Mouse (Mus musculus): ENCODE measurements around the gene Slc35c1.

The Slc35c1 gene

DNA sequence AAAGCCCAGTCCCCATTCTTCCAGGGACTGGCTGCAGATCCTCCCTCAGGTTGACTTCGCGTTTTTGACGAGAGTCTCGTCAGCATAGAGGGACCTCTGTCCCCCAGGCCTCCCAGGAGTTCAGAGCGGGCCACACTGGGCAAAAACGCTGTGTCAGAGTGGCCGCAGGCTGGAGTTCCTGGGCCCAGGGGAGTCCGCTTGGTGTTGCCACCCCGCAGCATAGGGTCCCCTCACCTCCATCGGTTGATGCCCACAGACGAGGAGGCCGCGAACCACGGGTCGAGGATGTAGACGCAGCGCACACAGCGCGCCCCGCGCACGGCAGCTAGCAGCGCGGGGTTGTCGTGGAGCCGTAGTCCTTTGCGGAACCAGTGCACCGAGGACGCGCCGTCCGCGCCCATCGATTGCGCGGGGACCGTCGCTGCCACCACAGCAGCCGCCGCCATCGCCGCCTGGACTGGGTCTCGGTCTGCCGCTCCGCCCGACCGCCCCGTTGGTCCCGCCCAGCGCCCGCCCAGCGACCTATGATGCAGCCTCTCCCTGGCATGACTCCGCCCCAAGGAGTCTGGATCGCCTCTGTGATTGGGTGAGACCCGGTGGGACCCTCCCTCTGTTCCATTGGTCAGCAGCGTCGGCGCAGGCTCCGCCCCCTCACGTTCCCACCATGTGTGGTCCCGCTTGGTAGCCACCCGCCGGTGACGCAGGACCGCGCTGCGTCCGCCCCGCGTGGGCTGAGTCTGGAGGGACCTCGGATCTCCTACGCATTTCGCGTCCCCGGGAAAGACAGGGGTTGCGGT, 26.6 kb downstream of the Slc35c1 start, which contains the start of gene Cry2:
Gene Cry2, minus strand, starts transcription at position 466 of the 797 bp plus-strand sequence.
- peak; percentile 99 for DNase-seq

DNA sequence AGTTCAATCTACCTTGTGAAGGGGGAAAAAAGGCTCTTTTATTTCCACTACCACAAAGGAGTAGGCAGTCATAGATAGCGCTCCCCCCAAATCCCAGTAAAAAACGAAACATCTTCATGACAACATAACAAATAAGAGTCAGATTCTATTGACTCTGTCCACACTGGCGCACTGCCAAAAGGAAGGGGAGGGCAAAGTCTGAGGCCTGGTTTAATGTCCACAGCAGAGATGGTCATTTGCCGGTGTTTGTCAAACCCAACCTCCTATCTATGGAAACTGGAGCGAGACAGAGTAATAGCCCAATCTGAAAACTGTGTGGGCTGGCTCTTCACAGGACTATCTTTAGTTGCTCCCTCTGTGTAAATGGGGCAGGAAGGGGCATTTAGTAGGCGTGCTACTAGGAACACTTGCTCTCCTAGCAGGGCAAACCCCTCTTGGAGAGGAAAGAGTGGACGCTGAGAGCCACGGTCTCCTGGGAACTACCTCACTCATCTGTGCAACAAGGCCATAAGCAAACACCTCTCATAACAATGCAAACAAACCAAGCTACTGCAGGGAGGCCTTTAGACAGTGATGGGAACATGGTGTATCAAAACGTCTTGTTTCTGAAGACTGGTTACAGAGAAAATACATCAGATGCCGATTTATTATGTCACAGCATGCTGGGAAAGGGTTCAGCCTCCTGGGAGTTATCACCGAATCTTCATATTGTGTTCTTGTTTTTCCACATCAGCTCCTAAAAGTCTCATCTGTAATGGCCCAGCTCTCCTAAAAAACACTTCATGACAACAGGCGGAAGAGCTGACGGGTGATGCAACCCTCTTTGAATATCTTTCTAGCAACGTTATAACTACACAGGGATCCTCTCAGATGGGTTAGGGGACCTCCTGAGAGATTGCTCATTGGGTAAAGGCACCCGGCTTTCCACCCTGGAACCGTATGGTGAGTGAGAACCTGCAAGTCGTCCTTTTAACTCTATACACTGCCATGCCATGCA, 27.7 kb downstream of the Slc35c1 start:
- DNase-seq, result no peak

DNA sequence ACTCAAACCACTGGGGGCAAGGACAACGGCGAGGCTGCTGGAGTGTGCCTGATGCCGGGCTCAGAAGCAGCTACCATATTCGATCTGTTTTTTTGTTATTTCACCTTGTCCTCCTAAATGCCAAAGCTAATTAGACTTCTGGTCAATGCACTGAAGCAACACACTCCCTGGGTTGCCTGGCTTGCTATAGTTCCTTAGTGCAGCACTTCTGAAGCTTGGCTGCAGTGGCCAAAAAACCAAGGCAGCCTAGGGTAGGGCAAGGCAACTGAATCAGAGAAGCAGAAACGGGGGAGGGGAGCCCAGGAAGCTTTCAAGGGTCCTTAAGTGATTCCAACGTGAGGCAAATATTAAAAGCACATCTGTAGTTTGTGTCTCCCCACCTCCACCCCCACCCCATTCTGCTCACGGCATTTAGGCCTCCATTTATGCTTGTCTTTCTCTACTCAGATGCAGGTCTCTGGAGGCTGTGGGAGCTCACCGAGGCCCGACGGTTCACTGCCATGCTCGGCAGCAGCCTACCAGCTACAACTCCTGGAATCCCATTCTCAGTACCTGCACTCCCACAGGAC, 28.6 kb downstream of the Slc35c1 start:
- DNase-seq, result no peak

DNA sequence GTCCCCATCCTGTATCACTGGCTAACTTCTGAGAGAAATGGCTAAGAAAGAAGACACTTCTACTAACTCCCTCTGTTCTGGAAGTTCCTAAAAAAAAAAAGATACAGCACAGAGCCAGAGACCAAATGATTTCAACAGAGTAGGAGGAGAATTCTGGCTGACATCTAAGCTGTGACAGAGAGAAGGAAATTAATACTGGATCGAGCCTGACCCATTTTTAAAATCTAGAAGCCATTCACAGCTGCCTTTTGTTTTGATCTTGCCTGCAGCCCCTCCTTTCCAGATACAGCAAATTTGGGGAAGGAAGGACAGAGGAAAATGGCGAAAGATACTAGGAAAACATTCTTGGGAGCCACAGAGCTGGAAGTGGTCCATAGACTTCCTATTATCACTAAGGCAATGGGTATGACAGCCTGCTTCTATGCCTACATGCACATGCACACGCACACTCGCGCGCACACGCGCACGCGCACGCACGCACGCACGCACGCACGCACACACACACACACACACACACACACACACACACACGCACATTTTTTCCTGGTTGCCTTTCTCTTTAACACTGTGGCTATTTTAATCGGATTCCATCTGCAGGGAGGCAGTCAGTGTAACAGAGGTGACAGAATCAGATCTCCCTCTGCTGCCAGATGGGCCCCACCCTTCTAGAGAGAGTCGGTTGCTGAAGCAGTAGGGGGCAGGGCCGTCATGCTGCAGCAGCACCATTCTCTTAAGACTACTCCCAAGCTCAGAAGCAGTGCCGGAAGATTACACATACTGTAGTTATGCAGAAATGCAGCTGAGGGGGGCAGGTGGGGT, 29.4 kb downstream of the Slc35c1 start:
- DNase-seq, result no peak

DNA sequence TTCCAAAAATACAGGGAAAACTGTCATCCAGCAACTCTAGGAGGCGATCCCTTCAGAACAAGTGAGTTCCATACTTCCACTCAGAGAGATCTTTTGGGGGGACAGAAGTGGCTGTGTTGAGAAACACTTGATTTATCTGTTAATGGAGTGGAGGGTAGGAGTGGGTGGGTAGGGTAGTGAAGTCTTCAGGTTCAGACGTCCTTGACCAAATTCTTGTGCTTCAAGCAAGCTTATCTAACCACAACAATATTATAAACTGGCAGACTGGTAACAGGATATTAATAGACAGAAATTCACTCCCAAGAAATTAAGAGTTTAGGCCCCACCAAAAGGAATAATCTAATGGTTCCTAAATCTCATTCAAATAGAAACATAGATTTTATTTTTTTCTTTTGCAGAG, 30.2 kb downstream of the Slc35c1 start:
- DNase-seq, result no peak

DNA sequence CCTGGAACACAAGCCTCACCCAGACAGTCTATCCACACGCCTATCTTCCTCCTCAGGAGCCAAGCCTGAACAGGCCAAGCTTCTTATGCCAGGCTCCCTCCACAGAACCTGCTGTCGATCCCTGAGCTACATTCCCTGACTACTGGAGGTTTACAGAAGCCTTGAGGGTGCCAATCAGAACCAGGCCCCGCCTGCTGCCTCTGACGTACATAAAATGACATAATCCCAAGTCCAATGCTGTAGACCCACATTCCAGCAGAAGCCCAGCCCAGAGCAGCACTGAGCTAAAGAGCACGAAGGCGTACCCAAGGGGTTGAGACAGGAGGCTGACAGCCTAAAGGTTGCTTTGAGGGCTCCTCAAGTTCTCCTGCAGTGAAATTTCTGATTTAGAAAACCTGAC, 32.5 kb downstream of the Slc35c1 start:
- DNase-seq, result peak; percentile 87

DNA sequence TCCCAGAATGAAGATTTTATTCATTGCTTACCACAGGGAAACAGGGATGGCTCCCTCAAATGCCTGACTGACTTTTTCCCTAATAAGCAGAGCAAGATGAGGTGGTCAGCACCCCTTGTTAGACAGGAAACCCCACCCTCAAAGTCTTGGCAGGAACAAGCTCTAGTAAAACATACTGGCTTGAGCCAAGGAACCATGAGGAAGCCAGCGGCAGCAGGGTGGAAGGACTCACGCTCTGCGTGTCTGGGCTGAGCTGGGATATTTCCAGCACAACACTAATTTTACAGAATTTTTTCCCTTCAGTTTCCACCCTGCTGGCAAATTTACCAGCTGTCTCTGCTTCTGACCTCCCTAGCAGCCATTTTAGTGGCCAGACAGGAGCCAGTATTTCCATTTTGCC, 33.9 kb downstream of the Slc35c1 start:
- DNase-seq, result no peak

DNA sequence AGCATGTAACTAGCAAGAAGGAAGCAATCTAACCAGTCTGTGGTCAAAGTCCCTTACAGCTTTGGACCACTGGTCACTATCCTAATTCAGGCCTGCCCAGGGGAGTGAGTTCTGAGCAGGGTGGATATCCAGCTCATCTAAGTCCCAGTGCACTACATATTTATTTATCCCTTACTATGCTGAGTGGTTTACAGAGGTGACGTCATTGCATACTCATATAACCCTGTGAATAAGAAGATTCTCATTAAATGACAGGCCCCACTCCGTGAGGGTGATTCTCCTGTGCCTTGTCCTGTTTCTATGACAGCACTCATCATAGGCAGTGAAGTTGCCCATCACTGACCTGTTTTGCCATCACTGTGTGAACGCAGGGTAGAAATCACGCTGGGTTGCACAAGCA, 35.0 kb downstream of the Slc35c1 start:
- DNase-seq, result no peak

DNA sequence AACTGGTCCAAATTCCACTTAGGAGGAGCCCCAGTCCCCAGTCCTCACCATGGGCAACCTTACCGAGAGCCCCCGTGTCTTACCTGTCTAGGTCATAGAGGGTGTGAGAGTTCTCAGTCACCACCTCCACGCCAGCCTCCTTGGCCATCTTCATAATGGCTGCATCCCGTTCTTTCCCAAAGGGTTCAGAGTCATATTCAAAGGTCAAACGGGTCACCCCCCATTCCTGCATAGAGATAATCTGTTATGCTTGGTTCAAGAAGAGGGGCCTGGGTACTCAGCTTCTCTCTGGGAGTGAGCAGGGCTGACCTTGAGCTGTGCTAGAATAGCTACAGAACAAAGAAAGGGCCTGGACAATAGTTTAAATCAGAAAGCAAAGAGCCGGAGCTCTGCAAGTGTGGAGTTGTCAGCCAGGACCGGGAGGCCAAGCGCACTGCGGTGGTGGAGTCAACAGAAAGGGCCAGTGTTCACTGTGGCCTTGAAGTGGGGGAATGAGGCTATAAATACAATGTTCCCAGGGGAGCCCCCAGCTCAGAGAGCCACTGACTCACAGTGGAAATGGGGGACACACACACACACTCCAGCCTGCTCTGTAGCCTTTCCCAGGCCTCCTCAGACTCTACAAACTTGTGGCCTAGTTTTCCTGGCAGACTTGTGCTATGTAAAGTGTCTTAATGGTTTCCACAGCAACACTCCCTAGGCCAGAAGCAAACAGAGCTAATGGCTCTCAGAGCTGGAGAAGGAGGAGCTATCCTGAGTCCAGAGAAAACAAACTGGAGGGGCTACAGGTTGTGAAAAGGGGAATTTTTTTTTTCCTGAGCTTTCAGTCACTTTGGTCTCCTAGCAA, 35.7 kb downstream of the Slc35c1 start:
- no peak for DNase-seq

DNA sequence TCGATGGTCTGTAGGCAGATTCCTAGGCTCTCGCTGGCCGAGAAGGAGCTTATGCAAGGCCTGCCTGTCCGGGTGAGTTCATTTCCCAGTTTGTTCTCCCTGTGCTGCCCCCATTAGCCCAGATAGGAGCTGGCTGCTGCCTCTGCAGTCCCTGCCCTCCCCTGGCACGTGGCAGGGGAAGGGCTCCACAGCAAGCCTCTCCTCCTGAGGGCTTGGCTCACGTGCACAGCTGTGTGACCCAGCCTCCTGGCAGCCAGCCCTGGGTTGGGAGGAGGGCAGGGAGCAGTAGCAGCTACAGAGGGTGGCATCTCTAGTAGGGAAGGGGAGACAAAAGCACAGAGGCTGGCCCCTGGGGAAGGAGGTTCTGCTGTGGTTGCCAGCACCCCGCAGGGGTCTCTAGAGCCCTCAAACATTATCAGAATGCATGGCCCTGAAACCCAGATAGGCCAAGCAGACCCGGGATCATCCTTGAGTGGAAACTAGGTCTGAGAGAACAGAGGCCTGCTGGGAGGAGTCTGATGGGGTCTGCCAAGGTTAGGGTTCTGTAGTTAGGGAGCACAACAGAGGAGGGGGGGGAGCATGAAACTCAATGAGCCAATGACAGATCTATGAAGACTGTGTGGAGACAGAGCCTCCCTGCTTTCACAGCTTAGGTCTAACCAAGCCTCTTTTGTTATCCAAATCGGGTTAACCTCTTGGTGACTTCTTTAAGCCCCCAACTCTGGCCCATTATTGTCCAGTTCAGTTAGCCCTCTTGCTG, 36.5 kb downstream of the Slc35c1 start:
- DNase-seq, result peak; percentile 87

DNA sequence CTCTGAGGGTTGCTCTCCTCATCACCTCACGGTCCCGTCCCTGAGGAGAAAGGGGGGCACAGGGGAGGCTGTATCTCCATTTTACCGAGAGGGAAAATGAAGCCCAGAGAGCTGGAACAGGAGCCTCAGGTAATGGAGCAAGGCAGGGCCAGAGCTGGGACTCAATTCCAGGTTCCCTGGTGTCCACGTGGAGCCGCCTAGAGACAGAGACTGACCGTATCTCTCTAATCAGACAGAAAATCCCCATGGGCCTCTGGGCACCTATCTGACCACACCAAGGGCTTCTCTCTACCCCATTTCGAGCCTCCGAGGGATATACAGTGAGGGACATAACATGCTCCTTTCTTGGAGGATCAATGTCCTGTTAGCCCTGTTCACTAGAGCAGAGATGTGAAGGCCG, 37.2 kb downstream of the Slc35c1 start:
- DNase-seq, result no peak

DNA sequence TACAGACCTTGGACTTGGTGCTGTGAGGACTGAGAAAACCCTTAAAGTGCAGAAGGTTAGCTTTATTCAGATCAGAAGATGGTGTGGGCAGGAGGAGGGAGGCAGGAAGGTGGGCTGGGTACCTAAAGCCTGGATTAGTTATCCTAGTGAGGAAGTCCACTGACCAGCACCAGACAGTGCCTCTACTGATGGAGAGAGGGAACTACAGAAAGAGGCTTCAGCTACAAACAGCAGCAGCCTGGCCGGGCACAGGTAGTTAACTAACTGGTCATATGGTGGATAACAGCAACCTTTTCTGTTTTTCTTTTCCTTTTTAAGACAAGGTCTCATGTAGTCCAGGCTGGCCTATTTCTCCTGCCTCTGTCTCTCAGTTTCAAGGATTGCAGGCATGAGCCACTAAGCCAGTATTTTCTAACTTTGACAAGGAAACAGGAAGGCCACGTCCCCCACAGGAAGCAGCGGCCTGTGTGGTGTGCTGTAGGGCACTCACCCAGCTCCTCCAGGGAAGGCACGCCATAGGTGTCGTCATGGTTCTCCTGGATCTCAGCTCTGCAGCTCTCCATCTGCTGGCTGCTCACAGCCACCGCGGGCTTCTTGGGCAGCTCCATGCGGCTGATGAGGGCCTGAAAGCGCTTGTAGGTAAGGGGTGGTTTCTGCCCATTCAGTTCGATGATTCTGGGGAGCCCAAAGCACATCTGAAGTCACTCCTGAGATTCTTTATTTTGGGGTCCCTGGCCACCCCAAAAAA, 37.8 kb downstream of the Slc35c1 start:
- no peak for DNase-seq

DNA sequence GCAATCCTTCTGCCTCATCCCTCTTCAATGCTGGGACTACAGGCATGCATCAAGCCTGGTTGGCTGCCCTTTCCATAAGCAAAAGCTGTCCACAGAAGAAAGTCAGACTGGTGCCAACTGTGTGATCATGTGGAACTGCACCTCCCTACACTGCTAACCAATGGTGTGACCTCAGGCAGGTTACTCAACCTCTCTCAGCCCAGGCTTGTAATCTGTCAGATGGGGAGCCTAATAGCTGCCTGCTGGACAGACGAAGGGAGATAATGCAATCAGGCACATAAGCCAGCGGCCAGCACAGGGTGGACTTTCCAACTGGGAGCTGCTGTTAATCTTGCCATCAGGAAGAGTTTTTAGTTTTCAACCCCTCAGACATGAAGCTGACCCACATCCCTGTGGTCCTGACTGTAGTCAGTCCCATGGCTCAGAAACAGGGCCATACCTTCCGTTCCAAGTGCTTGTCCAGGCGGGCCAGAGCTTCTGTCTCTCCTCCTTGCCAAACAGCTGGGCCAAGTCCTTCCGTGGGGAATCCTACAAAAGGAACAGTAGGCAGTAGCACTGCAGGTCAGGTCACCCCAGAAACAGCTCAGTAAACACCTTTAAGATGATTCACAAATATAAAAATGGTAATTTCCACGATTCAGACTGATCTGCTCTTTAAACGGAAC, 38.5 kb downstream of the Slc35c1 start:
- DNase-seq, result no peak

DNA sequence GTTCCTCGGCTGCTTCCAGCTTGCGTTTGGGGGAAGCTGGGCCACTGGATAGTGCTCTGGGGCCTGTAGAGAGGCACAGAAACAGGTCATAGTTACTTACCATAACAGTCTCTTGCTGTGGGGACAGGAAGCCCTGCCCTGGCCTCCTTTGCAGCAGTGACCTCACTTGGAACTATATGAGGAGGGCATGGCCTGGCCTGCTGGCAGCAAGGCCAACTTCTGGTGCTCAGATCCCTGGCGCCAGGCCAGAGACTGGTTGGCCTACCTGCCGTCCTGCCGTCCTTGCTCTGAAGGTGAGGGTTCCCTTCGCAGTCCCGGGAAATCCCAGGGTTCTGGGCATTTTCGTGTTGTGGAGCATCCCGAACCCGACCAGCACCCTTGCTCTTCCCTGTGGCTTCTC, 48.6 kb downstream of the Slc35c1 start:
- peak; percentile 75 for DNase-seq

DNA sequence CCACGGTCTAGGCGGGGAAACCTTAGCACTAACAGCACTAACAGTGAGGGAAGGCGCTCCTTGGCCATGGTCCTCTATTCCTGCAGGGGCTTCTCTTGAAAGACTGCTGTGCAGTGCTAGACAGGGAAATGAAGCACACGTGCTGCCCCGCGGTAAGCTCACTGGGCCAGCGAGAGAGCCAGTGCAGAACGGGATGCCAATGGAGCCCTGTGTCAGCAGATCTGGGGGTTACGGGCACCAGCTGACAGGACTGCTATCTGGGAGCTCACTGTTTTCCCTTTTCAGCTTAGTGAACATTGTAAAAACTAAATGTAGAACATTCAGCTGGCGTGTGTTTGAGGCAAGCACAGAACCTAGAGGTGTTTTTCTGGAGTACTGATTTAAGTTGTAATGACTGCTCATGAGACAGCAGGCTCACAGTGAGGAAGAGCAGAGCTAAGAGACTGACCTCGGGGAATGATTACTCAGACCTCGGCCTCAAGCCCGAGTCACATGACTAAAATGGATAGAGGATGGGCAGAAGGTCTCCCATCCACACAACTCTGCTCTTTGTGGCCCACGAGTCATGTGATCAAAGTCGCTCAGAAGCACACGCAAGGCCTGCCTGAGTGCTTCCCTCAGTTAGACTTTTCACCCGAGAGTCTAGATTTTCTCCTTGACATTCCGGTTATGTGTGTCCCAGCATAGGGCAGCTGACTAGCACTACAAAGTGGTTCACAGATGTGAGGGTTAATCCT, 51.9 kb downstream of the Slc35c1 start:
- no peak for DNase-seq

DNA sequence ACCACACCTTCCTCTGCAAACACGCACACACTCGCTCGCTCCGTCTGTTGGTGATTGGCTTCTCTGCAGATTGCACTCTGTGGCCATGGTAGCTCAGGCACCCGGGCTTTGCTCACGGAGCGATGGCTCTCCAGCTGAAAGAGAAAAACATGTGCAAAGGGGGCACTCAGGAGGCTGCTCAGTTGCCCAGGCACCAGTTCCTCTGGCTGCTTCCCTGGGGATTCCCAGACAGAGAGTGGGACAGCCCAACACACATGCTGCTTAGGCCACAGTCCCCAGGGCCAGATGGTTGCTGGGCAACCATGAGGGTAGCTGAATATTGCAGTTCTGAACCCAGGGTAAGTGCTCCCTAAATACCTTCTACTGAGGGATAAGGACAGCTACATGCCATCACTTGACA, 54.7 kb downstream of the Slc35c1 start:
- peak; percentile 24 for DNase-seq

DNA sequence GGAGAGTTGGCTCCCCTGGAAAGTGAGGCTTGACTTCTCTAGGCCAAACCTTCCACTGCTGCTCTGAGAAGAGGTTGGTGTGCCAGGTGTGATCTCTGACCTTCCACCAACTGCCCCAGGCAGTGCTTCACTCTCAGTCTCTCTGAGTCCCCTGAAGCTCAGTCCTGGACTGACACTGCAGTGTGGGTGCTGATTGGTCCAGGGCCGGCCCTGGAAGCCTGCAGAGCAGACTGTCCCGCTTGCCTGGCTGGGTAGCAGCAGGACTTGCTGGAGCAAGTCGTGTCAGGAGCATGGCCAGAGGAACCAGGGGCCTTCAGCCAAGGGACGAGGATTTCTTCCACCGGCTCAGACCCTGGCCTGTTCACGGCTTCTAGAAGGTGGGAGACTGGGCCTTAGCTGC, 55.6 kb downstream of the Slc35c1 start:
- DNase-seq, result peak; percentile 31

DNA sequence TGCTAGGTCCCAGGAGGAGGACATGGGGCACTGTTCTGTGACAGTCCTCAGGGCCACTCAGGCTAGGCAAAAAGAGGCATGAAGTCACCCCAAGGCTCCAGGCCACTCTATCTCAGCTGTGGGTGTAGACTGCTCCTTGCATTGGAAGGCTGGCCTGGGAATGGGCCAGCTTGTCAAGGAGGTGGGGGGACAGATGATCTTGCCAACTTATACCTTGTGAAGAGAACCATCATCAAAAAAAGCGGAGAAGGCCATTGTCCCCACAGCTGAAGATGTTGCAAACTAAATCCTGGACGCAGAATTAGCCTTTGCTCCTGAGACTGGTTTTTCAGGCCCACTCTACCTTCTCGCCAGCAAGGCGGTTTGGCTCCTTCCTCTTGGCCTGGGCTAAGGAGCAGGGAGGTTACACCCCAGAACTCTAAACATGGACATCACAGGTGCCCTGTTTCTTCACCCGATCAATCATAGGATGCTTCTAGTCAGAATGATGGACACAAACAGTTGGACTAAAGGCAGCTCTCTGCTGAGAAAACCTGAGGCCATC, 56.5 kb downstream of the Slc35c1 start:
- DNase-seq, result peak; percentile 35

Data from cerebellum, adult 11 months (tissue).